Mouse (Mus musculus) forebrain, embryonic 10.5 days (tissue): ENCODE data around the gene Mybpc2. TPM values are rescaled to one million over a fixed set of nuclear protein-coding genes. Genes with fewer than 3 reads are reported as not detected.

Experiments used
- DNase-seq: peaks from one replicate; pipeline ENCODE4 v3.0.0-alpha.2; 2017; ENCODE audit warnings: low spot score; ENCODE audit errors: extremely low spot score
- H3K27ac ChIP-seq: fragments of 300-500 bp; sonication (generic); 2 replicates; pipeline ENCODE4 v1.5.1; 2016; ENCODE audit warnings: mild to moderate bottlenecking
- H3K27me3 ChIP-seq: fragments of 300-500 bp; sonication (generic); 2 replicates; pipeline ENCODE4 v1.6.1; 2016; ENCODE audit warnings: mild to moderate bottlenecking; ENCODE audit not compliant: poor library complexity, severe bottlenecking
- H3K36me3 ChIP-seq: fragments of 300-500 bp; sonication (generic); replicated peaks from 2 replicates; pipeline ENCODE4 v1.6.1; 2016; ENCODE audit warnings: mild to moderate bottlenecking, moderate library complexity
- H3K4me1 ChIP-seq: fragments of 300-500 bp; sonication (generic); 2 replicates; pipeline ENCODE4 v1.6.1; 2016
- H3K4me3 ChIP-seq: fragments of 300-500 bp; sonication (generic); 2 replicates; pipeline ENCODE4 v1.5.1; 2016; ENCODE audit warnings: mild to moderate bottlenecking, moderate library complexity
- H3K9me3 ChIP-seq: fragments of 300-500 bp; sonication (generic); 2 replicates; pipeline ENCODE4 v1.6.1; 2016; ENCODE audit warnings: mild to moderate bottlenecking, moderate library complexity
- WGBS: fragments of 180-500 bp; shearing (Covaris S2); methylation state at CpG from one replicate; pipeline ENCODE4 v1.1.7; 2016; 5-methylcytosine and 5-hydroxymethylcytosine counted together
- polyA plus RNA-seq: library from polyadenylated mRNA; unstranded; fragments of >200 nt; fragmentation: Nextera tagmentation; extraction: Ambion mirVana; gene quantifications from 2 replicates; pipeline ENCODE4 v1.2.1, GENCODE M21; 2016

The Mybpc2 gene
- polyA plus RNA-seq, 1 experiment from 2014 or later = 0.06 TPM

GRCm38 (mm10) chr7:44469677-44470675 is 54.5 kb downstream of the Mybpc2 start:
- H3K36me3 ChIP-seq = 0 out of 2 replicates have a peak, but pooled peaks cover 3% of the 10 kb centered on the region
- no peak for DNase-seq
- H3K4me3 ChIP-seq = peak overlapping the region; percentile 60; the same call in 1 of the 2 replicates
- no peaks in the 10 kb centered on the region for H3K9me3 ChIP-seq
- peaks cover 78% of the 10 kb centered on the region for H3K4me1 ChIP-seq
- peak overlapping the region; percentile 87 for H3K27ac ChIP-seq
- peaks cover 21% of the 10 kb centered on the region for H3K27me3 ChIP-seq
- 90% methylated on average over 16 of the region's 16 CpGs for WGBS

DNA sequence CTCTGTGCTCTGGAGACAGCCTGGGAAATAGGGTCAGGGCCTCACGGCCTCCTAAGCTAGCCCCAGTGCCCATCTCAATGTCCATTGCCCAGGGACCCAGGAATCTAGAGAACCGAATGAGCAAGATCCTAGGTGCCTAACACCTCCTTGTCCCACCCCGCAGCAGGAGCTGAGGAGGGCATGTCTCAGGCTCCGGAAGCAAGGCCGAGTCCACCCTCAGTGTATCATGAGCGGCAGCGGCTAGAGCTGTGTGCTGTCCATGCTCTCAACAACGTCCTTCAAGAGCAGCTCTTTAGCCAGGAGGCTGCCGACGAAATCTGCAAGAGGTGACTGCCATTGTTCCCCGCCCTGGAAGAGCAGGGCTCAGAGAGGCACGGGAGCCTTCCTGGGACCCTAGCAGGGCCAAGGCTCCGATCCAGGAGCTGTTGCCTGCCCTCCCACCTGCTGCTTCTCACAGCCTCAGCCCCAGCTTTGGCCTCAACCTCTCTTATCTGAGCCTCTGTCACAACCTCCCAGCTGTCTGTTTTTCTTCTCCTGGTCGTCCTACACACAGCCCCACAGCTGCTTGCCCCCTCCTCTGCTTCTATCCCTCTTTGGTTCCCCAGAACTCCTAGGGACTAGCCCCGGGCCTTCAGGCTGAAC is 55.7 kb downstream of the Mybpc2 start:
- 71% methylated on average over 15 of the region's 15 CpGs for WGBS
- Histone ChIP-seq H3K4me3 (peak overlapping the region; percentile 60), H3K27ac (peak overlapping the region; percentile 87), H3K9me3 (no peaks in the 10 kb centered on the region), H3K4me1 (peaks cover 78% of the 10 kb centered on the region), H3K27me3 (peaks cover 20% of the 10 kb centered on the region), H3K36me3 (peaks cover 11% of the 10 kb centered on the region)
- no peak for DNase-seq

- no peaks in the 10 kb centered on the region for H3K9me3 ChIP-seq
- peak; percentile 96 for DNase-seq
- peak within 1 kb of the TSS; percentile 87 for H3K27ac ChIP-seq
- peaks cover 21% of the 10 kb centered on the region for H3K27me3 ChIP-seq
- H3K36me3 ChIP-seq = peaks cover 19% of the 10 kb centered on the region
- 0% methylated on average over 42 of the region's 42 CpGs for WGBS
- H3K4me3 ChIP-seq = peak within 1 kb of the TSS; percentile 60
- peaks cover 75% of the 10 kb centered on the region for H3K4me1 ChIP-seq
Measured at GRCm38 (mm10) chr7:44467811-44468411, 56.5 kb downstream of the Mybpc2 start, which contains the start of gene Josd2. TSS of gene Josd2 (plus strand) at chr7:44467980.

DNA sequence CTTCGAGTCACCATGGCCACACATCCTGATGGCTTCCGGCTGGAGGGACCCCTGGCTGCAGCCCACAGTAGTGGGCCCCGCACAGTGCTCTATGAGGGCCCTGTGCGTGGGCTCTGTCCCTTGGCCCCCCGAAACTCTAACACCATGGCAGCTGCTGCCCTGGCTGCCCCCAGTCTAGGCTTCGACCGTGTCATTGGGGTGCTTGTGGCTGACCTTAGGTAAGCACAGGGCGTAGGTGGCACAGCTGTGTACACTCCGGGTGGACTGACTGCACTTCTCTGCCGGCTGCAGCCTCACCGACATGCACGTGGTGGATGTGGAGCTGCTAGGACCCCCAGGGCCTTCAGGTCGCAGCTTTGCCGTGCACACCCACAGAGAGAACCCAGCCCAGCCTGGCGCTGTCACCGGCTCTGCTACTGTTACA is 57.6 kb downstream of the Mybpc2 start:
- Histone ChIP-seq H3K36me3 (peaks cover 29% of the 10 kb centered on the region), H3K4me1 (peaks cover 75% of the 10 kb centered on the region), H3K27ac (peak overlapping the region; percentile 87), H3K27me3 (peaks cover 29% of the 10 kb centered on the region), H3K4me3 (peak overlapping the region; percentile 60), H3K9me3 (0 out of 2 replicates have a peak, but pooled peaks cover 4% of the 10 kb centered on the region)
- WGBS = 86% methylated on average over 16 of the region's 16 CpGs
- DNase-seq = no peak

DNA sequence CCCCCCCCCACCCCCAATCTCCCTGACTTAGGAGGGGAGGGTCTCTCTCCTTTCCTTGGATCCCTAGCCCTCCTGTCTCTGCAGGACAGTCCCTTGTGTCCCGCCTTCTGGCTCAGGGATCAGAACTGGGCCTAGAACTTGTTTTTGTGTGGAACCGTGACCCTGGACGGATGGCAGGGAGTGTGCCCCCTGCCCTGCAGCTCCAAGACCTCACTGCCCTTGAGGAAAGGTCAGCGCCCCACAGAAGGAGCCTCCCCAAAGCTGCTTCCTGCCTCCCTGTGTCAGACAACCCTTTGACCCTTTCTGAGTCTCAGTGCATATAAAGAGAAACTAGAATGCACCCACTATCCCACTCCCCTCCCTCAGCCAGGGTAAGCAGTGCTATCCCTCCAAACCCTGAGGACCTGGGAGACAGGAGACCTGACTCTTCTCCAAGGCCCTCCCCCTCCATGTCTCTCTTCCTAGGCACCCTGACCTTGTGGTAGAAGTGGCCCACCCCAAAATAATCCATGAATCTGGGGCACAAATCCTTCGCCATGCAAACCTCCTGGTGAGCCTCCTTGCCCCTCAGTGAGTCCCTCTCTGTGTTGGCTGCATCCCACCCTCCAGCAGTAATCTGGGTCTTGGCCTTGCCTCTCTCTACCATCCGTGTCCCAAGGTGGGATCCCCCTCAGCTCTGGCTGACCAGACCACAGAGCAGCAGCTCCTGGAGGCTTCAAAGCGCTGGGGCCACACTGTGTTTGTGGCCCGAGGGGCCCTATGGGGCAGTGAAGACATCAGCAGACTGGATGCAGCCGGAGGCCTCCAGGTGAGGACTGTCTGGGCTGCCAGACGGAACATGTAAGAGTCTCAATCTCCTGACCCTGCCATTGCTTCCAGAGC is 58.2 kb downstream of the Mybpc2 start:
- Histone ChIP-seq H3K4me1 (peaks cover 75% of the 10 kb centered on the region), H3K4me3 (no peak overlapping the region; the same call in 1 of the 2 replicates), H3K27ac (0 out of 2 replicates have a peak overlapping the region, but pooled peaks have one; percentile 16), H3K9me3 (0 out of 2 replicates have a peak, but pooled peaks cover 4% of the 10 kb centered on the region), H3K36me3 (peaks cover 36% of the 10 kb centered on the region), H3K27me3 (peaks cover 36% of the 10 kb centered on the region)
- WGBS = 79% methylated on average over 10 of the region's 10 CpGs
- DNase-seq = no peak

DNA sequence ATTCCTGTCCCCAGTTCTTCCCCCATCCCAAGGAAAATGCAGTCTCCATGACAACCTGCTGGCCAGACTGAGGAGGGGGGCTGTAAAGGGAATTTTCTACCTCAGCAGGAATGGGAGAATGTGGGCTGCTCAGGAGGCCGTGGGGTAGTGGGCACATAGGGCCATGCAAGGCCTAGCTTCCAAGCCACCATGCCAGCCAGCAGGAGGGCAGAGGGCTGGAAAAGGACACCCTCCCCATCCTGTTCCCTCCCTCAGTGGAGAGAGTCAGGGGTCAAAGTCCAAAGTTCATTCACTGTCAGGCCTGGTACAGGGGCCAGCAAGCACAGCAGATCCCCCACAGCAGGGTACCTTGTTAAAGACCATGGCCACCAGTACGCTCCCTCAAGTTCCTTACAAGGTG is 59.3 kb downstream of the Mybpc2 start, which contains the start of gene Aspdh:
TSS of gene Aspdh (plus strand) at position 281 of the 400 bp plus-strand sequence.
- DNase-seq = no peak
- H3K4me1 ChIP-seq = peaks cover 71% of the 10 kb centered on the region
- H3K4me3 ChIP-seq = no peak within 1 kb of the TSS; the same call in 1 of the 2 replicates
- H3K9me3 ChIP-seq = 0 out of 2 replicates have a peak, but pooled peaks cover 4% of the 10 kb centered on the region
- peak within 1 kb of the TSS; percentile 45; the same call in 1 of the 2 replicates for H3K27ac ChIP-seq
- H3K36me3 ChIP-seq = peaks cover 46% of the 10 kb centered on the region
- peaks cover 47% of the 10 kb centered on the region for H3K27me3 ChIP-seq
- 60% methylated on average over 2 of the region's 2 CpGs for WGBS

- peaks cover 68% of the 10 kb centered on the region for H3K4me1 ChIP-seq
- 29% methylated on average over 4 of the region's 4 CpGs for WGBS
- no peak for DNase-seq
- H3K36me3 ChIP-seq = peaks cover 50% of the 10 kb centered on the region
- H3K27ac ChIP-seq = 0 out of 2 replicates have a peak overlapping the region, but pooled peaks have one; percentile 45
- 0 out of 2 replicates have a peak, but pooled peaks cover 4% of the 10 kb centered on the region for H3K9me3 ChIP-seq
- H3K27me3 ChIP-seq = peaks cover 53% of the 10 kb centered on the region
- H3K4me3 ChIP-seq = no peak overlapping the region
Measured at GRCm38 (mm10) chr7:44464511-44464910, 59.9 kb downstream of the Mybpc2 start.

DNA sequence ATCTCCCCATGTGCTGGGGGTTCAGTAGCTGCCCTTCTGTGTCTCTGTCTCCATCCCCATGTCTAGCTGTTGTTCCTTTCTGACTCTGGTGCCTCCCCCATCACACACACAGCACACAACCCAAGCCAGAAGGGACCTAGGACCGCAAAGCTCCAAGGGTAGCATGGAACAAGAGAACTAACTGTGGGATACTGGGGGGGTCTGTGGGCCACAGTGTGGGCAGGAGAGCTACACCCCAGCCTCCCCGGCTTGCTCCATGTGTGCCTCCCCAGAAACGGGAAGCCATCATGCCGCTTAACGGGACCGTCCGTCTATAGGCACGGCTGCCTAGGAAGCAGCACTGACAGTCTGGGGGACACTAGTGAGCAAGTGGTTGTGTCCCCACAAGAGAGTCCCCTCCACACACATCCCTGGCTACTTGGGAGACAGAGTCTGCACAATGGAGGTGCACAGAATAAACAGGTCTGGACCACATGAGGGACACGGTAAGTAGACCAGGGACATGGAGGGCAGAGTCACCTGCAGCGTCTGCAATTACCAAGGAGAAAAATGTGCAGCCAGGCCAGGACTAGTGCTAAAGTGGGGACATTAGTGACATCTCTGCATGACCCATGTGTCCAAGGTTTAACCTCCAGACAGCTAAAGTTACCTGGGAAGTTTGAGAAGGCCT is 60.8 kb downstream of the Mybpc2 start:
- Histone ChIP-seq H3K36me3 (peaks cover 57% of the 10 kb centered on the region), H3K4me3 (no peak overlapping the region), H3K9me3 (0 out of 2 replicates have a peak, but pooled peaks cover 4% of the 10 kb centered on the region), H3K27me3 (peaks cover 62% of the 10 kb centered on the region), H3K27ac (no peak overlapping the region), H3K4me1 (peaks cover 60% of the 10 kb centered on the region)
- no peak for DNase-seq
- 91% methylated on average over 10 of the region's 10 CpGs for WGBS

- no peak overlapping the region; the same call in 1 of the 2 replicates for H3K4me3 ChIP-seq
- 39% methylated on average over 8 of the region's 8 CpGs for WGBS
- no peak overlapping the region for H3K27ac ChIP-seq
- H3K4me1 ChIP-seq = peaks cover 54% of the 10 kb centered on the region
- peaks cover 62% of the 10 kb centered on the region for H3K27me3 ChIP-seq
- H3K9me3 ChIP-seq = peaks cover 4% of the 10 kb centered on the region; the same call in 1 of the 2 replicates
- H3K36me3 ChIP-seq = peaks cover 64% of the 10 kb centered on the region
- DNase-seq = no peak
Measured at GRCm38 (mm10) chr7:44463056-44463425, 61.4 kb downstream of the Mybpc2 start.

- DNase-seq = peak; percentile 73
- WGBS = 26% methylated on average over 77 of the region's 77 CpGs
- H3K9me3 ChIP-seq = peaks cover 4% of the 10 kb centered on the region; the same call in 1 of the 2 replicates
- peaks cover 52% of the 10 kb centered on the region for H3K4me1 ChIP-seq
- H3K27ac ChIP-seq = no peak overlapping the region
- peaks cover 70% of the 10 kb centered on the region for H3K36me3 ChIP-seq
- H3K4me3 ChIP-seq = peak overlapping the region; percentile 37
- H3K27me3 ChIP-seq = peaks cover 62% of the 10 kb centered on the region
Measured at GRCm38 (mm10) chr7:44462218-44463055, 62.0 kb downstream of the Mybpc2 start.
